Mouse (Mus musculus): ENCODE results near the gene Prrt3.

Gene Prrt3

GRCm38 (mm10) chr6:113501388-113502084 lies at the start of gene Prrt3:
Gene Prrt3, minus strand, starts transcription at chr6:113501931.
- DNase-seq, result peak; percentile 84 to 87

GRCm38 (mm10) chr6:113543906-113544481 lies 42.3 kb upstream of the Prrt3 start:
- no peak for DNase-seq

- DNase-seq, result no peak
These were observed 39.9 kb upstream of the Prrt3 start for GRCm38 (mm10) chr6:113541610-113542009.

- DNase-seq, result no peak
These were observed 33.2 kb upstream of the Prrt3 start for GRCm38 (mm10) chr6:113534886-113535285.

- DNase-seq, result no peak
These were observed 30.2 kb upstream of the Prrt3 start for GRCm38 (mm10) chr6:113531840-113532404.

- peak; percentile 87 to 96 for DNase-seq
These were observed 29.5 kb upstream of the Prrt3 start, which contains the start of the genes Emc3 and Fancd2 for GRCm38 (mm10) chr6:113530932-113531839. Gene Emc3, minus strand, starts transcription at chr6:113531652. Gene Fancd2, plus strand, starts transcription at chr6:113531682.

- DNase-seq, result no peak
These were observed 21.7 kb upstream of the Prrt3 start for GRCm38 (mm10) chr6:113523420-113523819.

GRCm38 (mm10) chr6:113522310-113522709 lies 20.6 kb upstream of the Prrt3 start:
- DNase-seq, result no peak

- no peak for DNase-seq
These were observed 15.8 kb upstream of the Prrt3 start for GRCm38 (mm10) chr6:113517434-113518080.

GRCm38 (mm10) chr6:113514600-113514999 lies 12.9 kb upstream of the Prrt3 start:
- no peak for DNase-seq

- DNase-seq, result no peak
These were observed 12.2 kb upstream of the Prrt3 start for GRCm38 (mm10) chr6:113513944-113514343.

GRCm38 (mm10) chr6:113508947-113509280 lies 7.2 kb upstream of the Prrt3 start:
- peak; percentile 74 to 86 for DNase-seq

GRCm38 (mm10) chr6:113508272-113508946 lies 6.7 kb upstream of the Prrt3 start:
- no peak for DNase-seq

- DNase-seq, result no peak
These were observed 5.4 kb upstream of the Prrt3 start for GRCm38 (mm10) chr6:113507130-113507529.

GRCm38 (mm10) chr6:113505689-113506088 lies 4.0 kb upstream of the Prrt3 start:
- no peak for DNase-seq

GRCm38 (mm10) chr6:113502801-113503200 lies 1.1 kb upstream of the Prrt3 start:
- no peak for DNase-seq

GRCm38 (mm10) chr6:113499346-113499745 lies 2.4 kb downstream of the Prrt3 start:
- DNase-seq, result no peak

GRCm38 (mm10) chr6:113495071-113495675 lies 6.6 kb downstream of the Prrt3 start:
- DNase-seq, result no peak

- peak; percentile 44 to 69 for DNase-seq
These were observed 7.4 kb downstream of the Prrt3 start for GRCm38 (mm10) chr6:113494258-113494788.

- no peak for DNase-seq
These were observed 9.4 kb downstream of the Prrt3 start for GRCm38 (mm10) chr6:113492101-113492864.

All from cerebellum, adult 18-20 months (tissue).